Mouse (Mus musculus): ENCODE data around the gene Schip1.

DNA sequence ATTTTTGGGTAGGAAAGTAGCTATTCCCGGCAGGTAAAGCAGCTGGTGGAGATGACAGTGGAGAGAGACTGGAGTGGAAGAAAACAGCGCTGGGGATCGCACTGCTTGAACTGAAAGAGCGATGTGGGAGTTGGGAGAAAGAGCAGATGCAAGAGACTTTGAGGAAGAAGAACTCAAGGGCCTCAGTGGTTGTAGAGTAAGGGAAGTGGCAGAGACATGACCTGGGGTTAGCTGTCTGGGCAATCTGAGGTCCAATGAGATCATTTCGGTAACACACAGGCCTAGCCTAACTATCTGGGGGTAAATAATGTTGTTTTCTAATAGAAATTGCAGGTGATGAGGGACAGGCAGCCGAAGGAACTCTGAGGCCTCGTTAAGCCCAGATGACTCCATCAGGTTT, 601.8 kb downstream of the Schip1 start:
- TF ChIP-seq CTCF (IDR thresholded peaks at IDR 0.05; ENCODE audit: low read depth), result no peak
- no peak for TF ChIP-seq EP300 (IDR thresholded peaks at IDR 0.05; ENCODE audit: low read depth)
